Mouse (Mus musculus) limb, embryonic 14.5 days (tissue): Measurements from ENCODE around the gene Zdhhc5. TPM values are rescaled to one million over a fixed set of nuclear protein-coding genes. Genes with fewer than 3 reads are reported as not detected.
A peak's percentile ranks its signal among the peaks of the same experiment; 100 is the strongest.

Experiments
- ATAC-seq: fragments of 200-750 bp; cut with Nextera tagmentation; 2 replicates; pipeline ENCODE4 v1.8.0; 2017; ENCODE audit warnings: low read depth, moderate number of reproducible peaks, moderate TSS enrichment; ENCODE audit not compliant: low FRiP score
- DNase-seq: peaks from one replicate; pipeline ENCODE4 v3.0.0-alpha.2; 2015; ENCODE audit warnings: low spot score
- H3K27ac ChIP-seq: fragments of 300-500 bp; sonication (generic); replicated peaks from 2 replicates; pipeline ENCODE4 v1.5.1; 2014; ENCODE audit warnings: low read depth, mild to moderate bottlenecking, low read length, moderate library complexity, mixed read lengths
- H3K27me3 ChIP-seq: fragments of 300-500 bp; sonication (generic); 2 replicates; pipeline ENCODE4 v1.6.1; 2014; ENCODE audit warnings: low read length, mixed read lengths; ENCODE audit not compliant: control insufficient read depth, insufficient read depth
- H3K36me3 ChIP-seq: fragments of 300-500 bp; sonication (generic); 2 replicates; pipeline ENCODE4 v1.6.1; 2014; ENCODE audit warnings: mild to moderate bottlenecking, low read length, moderate library complexity, mixed read lengths; ENCODE audit not compliant: control insufficient read depth, insufficient read depth
- H3K4me1 ChIP-seq: fragments of 300-500 bp; sonication (generic); 2 replicates; pipeline ENCODE4 v1.6.1; 2014; ENCODE audit warnings: antibody characterized with exemption, low read length, mixed read lengths; ENCODE audit not compliant: control insufficient read depth, insufficient read depth
- H3K4me2 ChIP-seq: fragments of 300-500 bp; sonication (generic); replicated peaks from 2 replicates; pipeline ENCODE4 v1.6.1; 2014; ENCODE audit warnings: low read depth, mild to moderate bottlenecking, low read length, moderate library complexity; ENCODE audit not compliant: severe bottlenecking
- H3K4me3 ChIP-seq: fragments of 300-500 bp; sonication (generic); replicated peaks from 2 replicates; pipeline ENCODE4 v1.5.1; 2014; ENCODE audit warnings: low read length
- H3K9ac ChIP-seq: fragments of 300-500 bp; sonication (generic); 2 replicates; pipeline ENCODE4 v1.6.1; 2014; ENCODE audit warnings: mild to moderate bottlenecking, low read depth, low read length, moderate library complexity; ENCODE audit not compliant: severe bottlenecking
- H3K9me3 ChIP-seq: fragments of 300-500 bp; sonication (generic); 2 replicates; pipeline ENCODE4 v1.6.1; 2016; ENCODE audit warnings: low read length; ENCODE audit not compliant: control insufficient read depth
- POLR2A ChIP-seq: fragments of 200-500 bp; IDR thresholded peaks from 2 replicates; pipeline ENCODE4 v1.8.0; 2012; ENCODE audit warnings: inconsistent platforms, mild to moderate bottlenecking, moderate library complexity, borderline replicate concordance; ENCODE audit not compliant: insufficient read depth, insufficient read length; ENCODE audit errors: extremely low read depth
- WGBS: fragments of 180-500 bp; shearing (Covaris S2); extraction: QIAGEN DNeasy Blood & Tissue Kit; methylation state at CpG from one replicate; pipeline ENCODE4 v1.1.7; 2014; 5-methylcytosine and 5-hydroxymethylcytosine counted together
- polyA plus RNA-seq, 2 experiments: library from polyadenylated mRNA; depleted of rRNA in 1 of 2; stranded (reverse) in 1 of 2; unstranded in 1 of 2; fragments of >200 nt; fragmentation: Nextera tagmentation in 1 of 2; extraction: Ambion mirVana in 1 of 2; gene quantifications; 2 replicates each; pipeline versions ENCODE4 v1.2.1 to v1.2.3; 2012 to 2014

Zdhhc5 gene
- polyA plus RNA-seq, 2 experiments: 36.5 to 46.6 TPM

GRCm38 (mm10) chr2:84670569-84670933 is 44.4 kb downstream of the Zdhhc5 start, which contains the start of gene Selenoh:
TSS of gene Selenoh (minus strand) at chr2:84670770.
- H3K4me3 ChIP-seq: peak within 1 kb of the TSS; percentile 99
- peak; percentile 99 for ATAC-seq
- peak; percentile 96 for DNase-seq
- H3K4me1 ChIP-seq: peaks cover 7% of the 10 kb centered on the region
- peak within 1 kb of the TSS; percentile 92 for H3K9ac ChIP-seq
- peak; percentile 76; the same call in 1 of the 2 replicates for TF ChIP-seq POLR2A
- H3K27ac ChIP-seq: peak within 1 kb of the TSS; percentile 92
- H3K27me3 ChIP-seq: no peaks in the 10 kb centered on the region
- no peaks in the 10 kb centered on the region for H3K9me3 ChIP-seq
- under 1% methylated on average over 20 of the region's 20 CpGs for WGBS
- peak within 1 kb of the TSS; percentile 75 for H3K4me2 ChIP-seq
- peaks cover 39% of the 10 kb centered on the region for H3K36me3 ChIP-seq

DNA sequence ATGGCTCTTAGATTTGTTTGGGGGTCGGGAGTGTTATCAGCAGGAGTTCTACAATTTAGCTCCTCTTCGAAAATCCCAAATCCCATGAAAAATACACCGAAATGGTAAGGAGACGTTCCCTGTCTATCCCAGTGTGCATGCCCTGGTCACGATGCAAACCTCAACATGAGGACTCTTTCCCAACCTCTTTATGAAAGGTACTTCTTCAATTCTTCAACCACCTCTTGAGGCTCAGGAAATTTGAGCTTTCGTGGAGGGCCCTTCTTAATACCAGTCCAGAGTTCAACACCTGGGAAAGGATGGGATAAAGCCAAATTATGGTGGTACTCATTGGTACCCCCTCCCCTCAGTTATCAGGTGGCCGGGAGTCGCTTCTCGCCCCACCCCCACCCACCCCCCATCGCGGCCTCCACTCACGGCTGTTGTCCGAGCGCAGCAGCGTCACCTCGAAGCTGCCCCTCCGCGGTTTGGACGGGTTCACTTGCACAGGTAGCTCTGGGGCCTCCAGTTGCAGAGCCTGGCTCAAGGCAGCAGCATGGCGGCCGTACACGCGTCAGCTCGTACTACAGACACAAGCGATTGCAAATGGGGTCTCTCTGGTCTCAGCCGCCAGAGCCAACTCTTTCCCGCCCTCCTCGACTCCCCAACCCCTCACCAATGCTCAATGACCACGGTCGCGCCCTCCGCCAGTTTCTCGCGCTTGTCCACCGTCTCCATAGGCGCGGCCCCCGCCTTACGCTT is 45.0 kb downstream of the Zdhhc5 start:
- H3K27me3 ChIP-seq: no peaks in the 10 kb centered on the region
- WGBS: 2% methylated on average over 39 of the region's 39 CpGs
- peak overlapping the region; percentile 99 for H3K4me3 ChIP-seq
- peaks cover 7% of the 10 kb centered on the region for H3K4me1 ChIP-seq
- ATAC-seq (peak; percentile 66), DNase-seq (peak; percentile 22)
- H3K9me3 ChIP-seq: no peaks in the 10 kb centered on the region
- peak overlapping the region; percentile 92 for H3K9ac ChIP-seq
- peak overlapping the region; percentile 92 for H3K27ac ChIP-seq
- peaks cover 34% of the 10 kb centered on the region for H3K36me3 ChIP-seq
- no peak for TF ChIP-seq POLR2A
- H3K4me2 ChIP-seq: peak overlapping the region; percentile 75

- H3K9me3 ChIP-seq: no peaks in the 10 kb centered on the region
- TF ChIP-seq POLR2A: no peak
- H3K9ac ChIP-seq: no peak overlapping the region
- ATAC-seq (no peak), DNase-seq (no peak)
- H3K4me3 ChIP-seq: no peak overlapping the region
- H3K4me2 ChIP-seq: no peak overlapping the region
- no peak overlapping the region for H3K27ac ChIP-seq
- peaks cover 10% of the 10 kb centered on the region; the same call in 1 of the 2 replicates for H3K36me3 ChIP-seq
- no peaks in the 10 kb centered on the region for H3K27me3 ChIP-seq
- WGBS: 69% methylated on average over 12 of the region's 12 CpGs
- peaks cover 7% of the 10 kb centered on the region for H3K4me1 ChIP-seq
Observed at GRCm38 (mm10) chr2:84666081-84666480, 48.9 kb downstream of the Zdhhc5 start.

GRCm38 (mm10) chr2:84662866-84663265 is 52.1 kb downstream of the Zdhhc5 start:
- ATAC-seq: no peak

GRCm38 (mm10) chr2:84660253-84660652 is 54.7 kb downstream of the Zdhhc5 start:
- H3K4me3 ChIP-seq: no peak overlapping the region
- no peak for ATAC-seq
- no peak overlapping the region for H3K4me2 ChIP-seq
- 59% methylated on average over 3 of the region's 3 CpGs for WGBS
- H3K4me1 ChIP-seq: no peaks in the 10 kb centered on the region
- H3K36me3 ChIP-seq: no peaks in the 10 kb centered on the region
- no peak overlapping the region for H3K9ac ChIP-seq
- TF ChIP-seq POLR2A: no peak
- H3K27me3 ChIP-seq: no peaks in the 10 kb centered on the region
- no peak for DNase-seq
- H3K9me3 ChIP-seq: no peaks in the 10 kb centered on the region
- no peak overlapping the region for H3K27ac ChIP-seq

More at GRCm38 (mm10) chr2:84662866-84663265, 52.1 kb downstream of the Zdhhc5 start:
- Histone ChIP-seq H3K27ac (no peak overlapping the region), H3K27me3 (no peaks in the 10 kb centered on the region), H3K9me3 (no peaks in the 10 kb centered on the region), H3K9ac (no peak overlapping the region), H3K4me2 (no peak overlapping the region), H3K4me3 (no peak overlapping the region), H3K4me1 (no peaks in the 10 kb centered on the region), H3K36me3 (no peaks in the 10 kb centered on the region)
- no peak for TF ChIP-seq POLR2A
- peak; percentile 65 for DNase-seq
- 28% methylated on average over 2 of the region's 2 CpGs for WGBS
